Mouse (Mus musculus) layer of hippocampus, postnatal 10 days (tissue): Measurements from ENCODE around the gene Fance. TPM values are rescaled to one million over a fixed set of nuclear protein-coding genes. Genes with fewer than 3 reads are reported as not detected.
A peak's percentile ranks its signal among the peaks of the same experiment; 100 is the strongest.
"Not testable (repeated sequence)": the region's sequence is repeated elsewhere in the genome, so short reads cannot be mapped to it uniquely, and the experiment has no call there.

Experiments
- DNase-seq, 2 experiments: peaks; one replicate each; pipeline ENCODE4 v3.0.0; 2021; ENCODE audit warnings: low spot score in 2 of 2
- total RNA-seq, 2 experiments: library from RNA; stranded (reverse); gene quantifications; 2 replicates each; pipeline ENCODE4 v1.2.3; 2021

Gene Fance
- total RNA-seq, 2 experiments from 2014 or later = 26.0 to 36.2 TPM

DNA sequence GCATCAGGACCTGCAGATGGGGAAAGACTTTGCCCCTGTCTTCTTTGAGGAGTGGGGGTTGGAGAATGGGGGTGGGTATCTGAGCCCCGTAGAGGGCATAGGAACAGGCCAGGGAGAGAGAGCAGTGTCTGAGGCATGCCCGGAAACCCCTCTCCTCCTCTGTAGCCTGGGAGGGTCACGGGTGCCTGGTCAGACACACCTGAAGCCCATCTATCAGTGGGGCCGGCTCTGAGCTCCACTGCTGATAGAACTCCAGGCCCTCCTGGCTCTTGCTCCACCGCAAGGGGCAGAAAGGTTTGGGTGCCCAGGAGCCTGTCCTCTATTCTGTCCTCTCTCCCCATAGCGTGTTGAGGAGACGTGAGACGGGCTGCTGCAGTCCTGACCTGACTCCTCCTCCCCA is 12.4 kb downstream of the Fance start:
- DNase-seq = no peak

DNA sequence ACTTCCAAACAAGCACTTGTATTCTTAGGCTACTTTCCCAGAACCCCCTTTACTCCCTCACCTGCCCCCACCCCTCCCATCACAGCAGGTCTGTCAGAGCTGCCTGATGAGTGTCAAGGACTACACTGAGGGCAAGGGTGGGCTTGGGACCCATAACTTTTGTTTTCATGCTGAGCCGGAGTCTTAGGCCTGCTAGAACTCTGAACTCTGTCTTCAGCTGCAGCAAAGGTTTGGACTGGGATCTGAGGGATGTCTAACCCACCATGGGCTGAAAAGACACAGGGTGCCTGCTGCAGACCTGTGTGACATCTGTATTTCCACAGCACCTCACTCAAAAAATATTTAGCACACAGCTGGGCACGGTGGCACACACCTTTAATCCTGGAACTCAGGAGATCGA is 13.6 kb downstream of the Fance start:
- no peak for DNase-seq

DNA sequence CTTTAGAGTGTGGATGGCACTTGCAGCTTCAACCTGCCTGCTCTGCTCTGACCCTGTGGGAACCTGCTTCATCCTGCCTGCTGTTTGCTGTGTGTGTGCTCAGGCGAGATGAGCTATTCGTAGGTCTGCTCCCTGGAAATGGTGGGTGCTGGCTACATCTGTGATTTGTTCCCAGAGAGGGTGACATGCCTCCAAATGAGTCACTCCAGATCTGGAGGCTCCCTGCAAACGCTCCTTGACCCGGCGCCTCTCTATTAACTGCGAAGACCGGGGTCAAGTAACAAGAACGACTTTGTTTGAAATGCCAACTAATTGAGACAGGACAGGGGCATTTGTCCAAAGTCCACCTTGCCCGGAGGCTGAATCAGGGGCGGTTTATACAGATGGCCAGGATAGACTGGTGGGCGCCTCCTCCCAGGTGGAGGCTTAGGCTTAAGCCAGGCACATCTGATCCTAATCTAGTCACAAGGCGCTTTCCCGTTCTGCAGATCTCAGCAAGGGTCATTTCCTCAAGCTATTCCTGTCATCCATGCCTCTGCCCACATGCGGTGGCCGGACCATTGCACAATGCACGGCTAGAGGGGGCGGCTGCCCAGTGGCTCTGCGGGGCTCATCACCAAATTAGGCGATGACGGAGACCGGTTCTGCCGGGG is 14.5 kb downstream of the Fance start:
- no peak for DNase-seq

DNA sequence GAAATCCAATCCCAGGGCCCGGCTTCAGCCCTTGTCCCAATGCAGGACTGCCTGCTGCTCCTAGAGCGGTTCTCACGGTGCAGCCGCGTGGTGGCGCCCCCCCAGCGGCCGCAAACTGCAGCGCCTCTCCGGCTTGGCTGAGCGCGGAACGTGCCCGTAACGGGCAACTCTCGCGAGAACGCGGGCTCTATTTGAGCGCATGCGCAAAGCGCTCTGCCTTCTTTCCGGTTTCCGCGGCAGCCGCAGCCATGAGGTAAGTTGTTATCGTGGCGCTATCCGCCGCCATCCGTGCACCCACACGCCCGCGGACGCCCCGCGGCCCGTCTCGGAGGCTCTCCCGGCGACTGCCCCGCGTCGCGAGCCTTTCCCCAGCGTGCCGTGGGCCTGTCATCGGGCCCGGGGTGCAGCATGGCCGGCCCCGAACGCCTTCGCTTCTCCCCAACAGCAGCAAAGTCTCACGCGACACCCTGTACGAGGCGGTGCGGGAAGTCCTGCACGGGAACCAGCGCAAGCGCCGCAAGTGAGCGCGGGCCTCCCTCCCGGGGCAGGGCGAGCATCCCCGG is 15.1 kb downstream of the Fance start, which contains the start of gene Rpl10a:
TSS of gene Rpl10a (plus strand) at position 106 of the 563 bp plus-strand sequence.
- peak; percentile 98 to 99 for DNase-seq

DNA sequence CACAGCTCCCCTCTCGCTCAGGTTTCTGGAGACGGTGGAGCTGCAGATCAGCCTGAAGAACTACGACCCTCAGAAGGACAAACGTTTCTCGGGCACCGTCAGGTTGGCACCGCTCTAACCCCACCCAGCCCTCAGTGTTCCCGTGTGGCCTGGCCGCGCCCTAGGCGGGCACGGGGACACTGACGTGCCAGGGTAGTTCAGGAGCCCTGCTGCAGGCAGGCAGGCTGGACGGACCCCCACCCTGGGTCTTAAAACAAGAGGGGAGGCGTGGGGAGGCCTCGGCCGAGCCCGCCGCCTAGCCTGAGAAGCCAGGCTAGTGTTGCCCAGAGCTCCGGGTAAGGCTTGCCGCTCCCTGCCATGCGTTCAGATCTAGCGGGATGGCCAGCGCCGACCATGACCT is 15.6 kb downstream of the Fance start:
- DNase-seq = no peak

DNA sequence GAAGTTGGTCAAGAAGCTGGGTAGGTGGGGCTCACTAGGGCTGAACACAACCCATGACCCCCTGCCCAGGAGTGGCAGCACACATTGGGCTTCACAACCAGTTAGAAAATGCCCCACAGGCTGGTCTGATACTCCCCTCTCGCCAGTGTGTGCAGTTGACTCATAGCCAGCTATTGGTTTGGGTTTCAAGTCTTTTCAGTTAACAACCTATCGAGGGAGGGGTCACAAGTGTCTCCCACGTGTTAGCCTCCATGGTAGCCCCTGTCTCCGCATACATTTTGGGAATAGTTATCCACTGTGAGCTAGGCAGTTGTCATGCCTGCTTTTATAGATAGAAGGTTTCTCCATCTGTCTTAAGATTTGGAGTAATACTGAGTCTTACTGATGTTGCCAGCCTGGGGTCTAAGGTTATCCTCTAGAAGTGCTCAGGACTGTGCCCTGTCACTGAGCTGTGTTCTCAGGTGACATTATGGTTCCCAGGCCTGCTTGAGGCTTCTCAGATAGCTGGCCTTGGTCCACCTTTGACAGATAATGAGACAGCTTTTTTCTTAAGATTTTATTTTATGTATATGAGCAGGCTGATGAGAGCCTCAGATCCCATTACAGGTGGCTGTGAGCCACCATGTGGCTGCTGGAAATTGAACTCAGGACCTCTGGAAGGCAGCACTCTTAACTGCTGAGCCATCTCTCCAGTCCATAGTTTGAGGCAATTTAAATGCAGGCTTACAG is 16.3 kb downstream of the Fance start:
- no peak for DNase-seq

DNA sequence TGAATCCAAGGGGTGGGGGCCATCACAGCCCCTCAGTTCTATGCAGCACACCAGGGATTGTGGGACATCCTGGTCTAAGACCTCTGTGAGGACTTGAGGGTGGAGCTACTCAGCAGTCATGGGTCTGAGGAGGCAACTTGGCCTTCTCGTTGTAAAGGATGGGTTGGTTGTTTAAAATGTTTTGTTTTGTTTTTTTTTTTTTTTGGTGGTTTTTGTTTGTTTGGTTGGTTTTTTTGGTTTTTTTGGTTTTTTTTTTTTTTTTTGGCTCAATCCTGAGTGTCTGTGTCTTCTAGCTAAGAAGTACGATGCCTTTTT is 16.9 kb downstream of the Fance start:
- no peak for DNase-seq

DNA sequence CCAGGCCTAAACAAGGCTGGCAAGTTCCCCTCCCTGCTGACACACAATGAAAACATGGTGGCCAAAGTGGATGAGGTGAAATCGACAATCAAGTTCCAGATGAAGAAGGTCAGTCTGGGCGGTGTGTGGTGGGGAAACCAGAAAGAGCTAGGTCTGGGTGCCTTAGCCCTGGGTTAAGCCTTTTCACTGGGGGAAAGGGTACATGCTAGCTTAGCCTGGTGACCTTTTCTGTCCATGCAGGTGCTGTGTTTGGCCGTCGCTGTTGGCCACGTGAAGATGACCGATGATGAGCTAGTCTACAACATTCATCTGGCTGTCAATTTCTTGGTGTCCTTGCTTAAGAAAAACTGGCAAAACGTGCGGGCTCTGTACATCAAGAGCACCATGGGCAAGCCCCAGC is 17.3 kb downstream of the Fance start:
- DNase-seq = not testable (repeated sequence)

DNA sequence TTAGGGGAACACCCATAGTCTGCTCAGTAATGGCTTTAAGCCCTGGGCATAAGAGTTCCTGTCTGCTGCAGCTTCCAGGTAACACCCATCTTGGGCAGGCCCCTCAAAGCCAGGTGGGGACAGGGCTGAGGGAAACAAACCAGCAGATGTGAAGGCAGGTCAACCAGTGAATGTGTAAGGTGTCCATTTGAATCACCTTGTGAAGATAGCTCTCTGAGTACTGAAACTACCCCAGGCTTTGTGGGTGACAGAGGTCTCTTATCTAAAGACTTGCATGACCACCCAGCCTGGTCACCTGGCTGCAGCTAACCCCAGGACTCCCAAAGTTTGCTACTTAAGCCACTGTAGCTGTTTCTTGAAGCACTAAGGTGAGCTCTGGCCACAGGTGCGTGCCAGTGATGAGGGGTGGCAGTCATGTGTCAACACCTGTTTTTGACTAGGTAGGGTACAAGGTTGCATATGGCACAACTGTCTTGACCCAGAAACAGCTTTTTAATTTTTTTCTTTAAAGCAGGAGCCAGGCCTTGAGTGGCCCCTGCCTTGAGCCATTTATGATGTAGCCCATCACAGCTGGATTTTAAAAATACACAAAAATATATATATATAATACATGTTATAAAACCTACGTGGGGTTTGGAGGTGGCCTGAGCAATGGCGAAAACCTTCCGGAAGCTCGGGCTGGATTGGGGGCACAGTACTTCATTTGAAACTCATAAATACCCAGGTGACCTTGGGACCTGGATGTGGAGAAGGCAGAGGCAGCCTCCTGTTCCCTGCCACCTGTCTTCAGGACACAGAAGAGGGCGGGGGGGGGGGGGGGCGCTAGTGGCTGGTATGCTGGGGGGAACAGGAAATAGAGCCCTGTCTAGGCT is 18.2 kb downstream of the Fance start:
- no peak for DNase-seq

DNA sequence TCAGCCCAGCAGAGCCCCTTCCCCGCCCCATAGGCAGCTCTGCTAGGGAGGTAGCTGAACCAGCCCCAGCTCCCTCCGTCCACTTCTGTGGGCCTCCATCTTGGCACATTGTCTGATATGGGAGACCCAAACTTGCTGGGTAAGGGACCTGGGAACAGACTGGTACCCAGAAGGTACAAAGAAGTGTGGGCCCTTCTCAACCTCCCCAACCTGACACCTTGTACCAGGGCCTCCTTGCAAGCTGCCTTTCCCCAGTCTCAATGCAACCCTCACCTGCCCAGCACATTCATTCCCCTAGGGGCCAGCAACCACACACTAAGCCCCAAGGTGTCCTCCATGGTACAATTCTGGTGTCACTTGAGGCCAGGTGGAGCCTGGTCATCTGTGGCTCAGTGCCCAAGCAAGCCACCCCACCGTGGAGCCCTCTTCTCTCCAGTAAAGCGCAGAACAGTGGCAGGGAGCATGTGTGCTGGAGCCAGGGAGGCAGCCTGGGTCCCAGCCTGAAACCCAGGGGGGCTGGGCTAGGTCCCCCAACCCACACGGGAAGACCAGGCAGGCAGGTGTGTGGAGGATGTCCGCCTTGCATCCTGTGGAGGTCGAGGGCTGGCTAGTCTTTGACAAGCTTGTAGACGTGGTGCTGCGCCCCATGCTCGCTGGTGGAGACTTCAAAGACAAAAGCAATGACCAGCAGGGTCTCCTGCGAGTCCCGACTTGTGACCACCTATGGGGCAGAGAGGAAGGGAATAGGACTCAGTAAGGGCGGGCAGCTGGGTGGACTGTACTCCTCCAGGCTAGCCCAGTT is 19.0 kb downstream of the Fance start:
- no peak for DNase-seq

DNA sequence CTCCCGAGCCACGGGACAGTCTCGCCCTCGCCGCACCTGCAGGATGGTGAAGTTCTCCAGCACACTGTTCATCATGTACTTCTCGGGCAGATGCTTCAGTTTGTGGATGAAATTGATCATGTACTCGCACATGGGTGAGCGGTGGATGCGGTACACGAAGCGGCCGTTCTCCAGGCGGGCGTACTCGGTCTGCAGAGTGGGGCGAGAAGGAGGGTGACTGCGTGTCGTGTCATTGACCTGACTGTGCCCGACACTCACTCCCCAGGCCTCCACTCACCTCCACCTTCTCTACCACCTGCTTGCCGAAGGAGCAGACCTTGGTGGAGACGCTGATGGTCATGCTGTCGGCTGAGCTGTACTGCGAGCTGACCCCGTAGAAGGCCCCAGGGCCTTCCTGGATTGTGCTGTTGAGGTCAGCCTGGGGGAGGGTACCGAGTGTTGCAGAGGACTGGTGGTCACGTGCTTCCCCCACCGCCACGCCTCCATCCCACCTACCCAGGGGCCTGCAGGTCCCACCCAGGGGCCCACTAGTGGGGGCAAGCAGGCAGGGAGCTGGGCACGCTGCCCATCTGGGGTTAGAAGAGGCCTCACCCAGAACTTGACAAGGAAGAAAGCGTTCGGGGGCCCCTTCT is 19.7 kb downstream of the Fance start:
- no peak for DNase-seq

DNA sequence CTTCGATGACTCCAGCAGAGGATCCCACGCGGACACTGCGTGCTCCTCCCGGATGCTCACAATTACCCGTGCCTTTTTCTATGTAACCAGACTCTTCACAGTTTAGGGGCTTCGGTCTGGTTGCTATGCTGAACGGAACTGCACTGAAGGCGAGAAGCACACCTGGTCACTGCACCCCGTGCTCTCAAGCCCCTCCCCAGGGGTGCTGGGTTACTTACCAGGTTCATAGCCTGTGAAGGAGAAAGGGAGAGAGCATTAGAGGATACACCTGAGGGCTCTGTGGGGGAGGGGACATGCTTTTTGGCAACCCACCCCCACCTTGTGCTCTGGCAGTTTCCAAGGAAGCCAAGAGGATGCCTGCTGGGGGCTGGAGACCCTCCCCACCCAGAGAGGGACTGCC is 21.9 kb downstream of the Fance start:
- no peak for DNase-seq

DNA sequence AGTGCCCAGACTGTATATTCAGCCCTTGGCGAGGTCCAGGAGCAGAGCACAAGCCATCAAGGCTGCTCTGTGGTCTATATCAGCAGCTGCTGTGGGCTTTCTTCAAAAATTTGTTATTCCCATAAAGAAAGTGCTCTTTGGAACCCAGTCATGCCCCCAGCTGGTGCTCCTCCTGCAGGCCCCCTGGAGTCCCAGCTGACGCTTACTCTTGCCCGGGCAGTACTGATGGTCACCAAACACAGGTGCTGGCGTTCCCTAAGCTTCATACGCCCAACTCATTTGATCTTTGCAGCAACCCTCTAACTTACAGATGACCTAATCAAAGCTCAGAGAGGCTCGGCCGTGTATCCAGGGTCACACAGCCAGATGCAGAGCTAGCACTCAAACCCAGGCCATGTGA is 24.2 kb downstream of the Fance start:
- DNase-seq = no peak

DNA sequence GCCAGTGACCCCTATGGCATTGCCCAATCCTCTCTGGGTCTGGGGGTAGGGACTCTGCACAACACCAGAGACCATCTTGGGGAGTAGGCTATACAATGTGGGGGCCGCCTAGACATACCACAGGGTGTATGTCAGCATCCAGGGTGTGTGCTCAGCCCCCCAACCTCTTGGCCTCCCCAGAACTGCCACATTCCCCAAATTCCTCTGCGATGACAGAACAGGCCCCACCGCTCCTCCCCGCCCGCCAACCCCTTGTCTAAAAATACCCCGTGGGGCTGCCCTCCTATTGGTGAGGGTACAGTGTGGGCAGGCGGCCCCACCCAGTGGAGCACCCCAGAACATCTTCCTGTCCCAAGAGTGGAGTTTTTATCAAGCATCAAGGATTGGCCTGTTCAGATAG is 27.3 kb downstream of the Fance start:
- DNase-seq = no peak

DNA sequence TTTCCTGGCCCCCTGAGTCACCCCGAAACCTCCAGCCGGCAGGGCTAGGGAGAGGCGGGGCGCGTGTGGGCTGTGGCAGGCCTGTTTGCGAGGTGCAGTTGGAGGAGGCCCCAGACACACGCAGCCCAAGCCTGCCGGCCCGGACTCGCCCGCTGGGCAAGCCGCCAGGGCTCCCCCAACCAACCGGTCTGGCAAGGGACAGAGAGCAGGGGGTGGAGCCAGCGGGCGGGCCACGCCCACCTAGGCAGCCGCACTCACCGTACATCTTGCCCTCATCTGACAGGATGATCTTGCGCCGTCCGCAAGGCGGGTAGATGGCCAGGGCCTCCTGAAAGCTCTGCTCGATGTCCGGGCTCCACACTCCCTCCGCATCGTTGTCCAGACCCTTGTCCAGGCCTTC is 27.8 kb downstream of the Fance start:
- peak; percentile 78 to 86 for DNase-seq

DNA sequence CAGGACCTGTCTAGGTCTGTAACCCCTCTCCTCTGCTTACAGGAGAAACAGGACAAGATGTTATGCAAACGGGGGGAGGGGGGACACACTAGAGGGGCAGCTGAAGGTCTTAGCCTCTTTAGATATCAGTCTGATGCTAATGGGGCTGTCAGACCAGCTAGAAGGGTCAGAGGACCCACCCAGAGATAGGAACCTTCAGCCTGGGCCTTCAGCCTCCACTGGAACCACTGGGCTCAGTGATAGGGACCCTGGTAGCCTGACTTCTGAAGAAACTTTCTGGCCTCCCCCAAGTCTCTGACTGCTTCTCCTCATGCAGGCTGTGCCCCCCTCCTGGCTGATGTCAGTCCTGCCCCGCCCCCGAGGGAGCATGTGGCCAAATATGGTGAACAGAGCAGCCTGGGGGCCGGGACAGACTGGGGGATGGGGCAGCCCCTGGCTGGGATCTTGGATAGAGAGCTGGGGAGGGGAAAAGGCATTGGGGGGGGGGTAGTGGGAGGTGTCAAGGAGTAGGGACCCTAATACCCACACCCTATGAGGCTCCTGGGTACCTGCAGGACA is 30.8 kb downstream of the Fance start:
- no peak for DNase-seq

DNA sequence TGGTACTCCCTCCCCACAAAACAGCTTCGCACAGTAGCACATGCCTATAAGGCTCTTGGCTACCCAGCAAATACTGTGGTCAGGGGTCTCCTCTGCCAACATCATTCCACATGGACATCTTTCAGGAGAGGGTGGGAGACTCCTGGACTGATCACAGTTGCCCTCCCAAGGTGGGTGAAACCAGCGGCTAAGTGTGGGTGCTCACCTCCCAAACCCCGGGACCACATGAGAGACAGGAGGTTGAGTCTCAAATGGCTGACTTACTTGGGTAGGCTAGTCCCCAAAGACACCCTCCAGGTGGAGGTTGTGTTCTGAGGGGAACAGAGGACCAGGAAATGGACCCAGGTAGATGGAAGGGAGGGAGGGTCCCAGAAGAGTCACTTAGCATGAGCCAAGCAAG is 31.4 kb downstream of the Fance start:
- no peak for DNase-seq

DNA sequence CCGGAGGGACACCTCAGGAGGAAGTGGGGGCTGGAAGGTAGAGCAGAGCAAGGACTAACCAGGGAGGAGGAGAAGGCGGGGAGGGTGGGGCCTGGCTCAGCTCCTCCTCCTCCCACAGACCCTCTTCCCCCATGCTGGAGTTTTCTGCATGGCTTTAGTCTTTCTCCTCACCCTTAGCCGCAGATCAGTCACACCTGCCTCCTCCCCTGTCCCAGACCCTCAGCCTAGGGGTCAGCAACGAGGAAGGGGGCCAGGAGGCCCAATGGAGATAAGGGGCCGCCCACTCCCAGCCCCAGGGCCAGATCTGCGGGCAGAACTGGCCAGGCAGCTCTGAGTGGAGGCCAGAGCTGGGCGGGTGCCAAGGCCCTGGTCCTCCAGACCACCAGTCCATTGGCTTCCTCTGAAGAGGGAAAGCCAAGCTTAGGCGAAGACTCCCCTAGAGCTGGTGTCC is 32.0 kb downstream of the Fance start:
- DNase-seq = no peak

DNA sequence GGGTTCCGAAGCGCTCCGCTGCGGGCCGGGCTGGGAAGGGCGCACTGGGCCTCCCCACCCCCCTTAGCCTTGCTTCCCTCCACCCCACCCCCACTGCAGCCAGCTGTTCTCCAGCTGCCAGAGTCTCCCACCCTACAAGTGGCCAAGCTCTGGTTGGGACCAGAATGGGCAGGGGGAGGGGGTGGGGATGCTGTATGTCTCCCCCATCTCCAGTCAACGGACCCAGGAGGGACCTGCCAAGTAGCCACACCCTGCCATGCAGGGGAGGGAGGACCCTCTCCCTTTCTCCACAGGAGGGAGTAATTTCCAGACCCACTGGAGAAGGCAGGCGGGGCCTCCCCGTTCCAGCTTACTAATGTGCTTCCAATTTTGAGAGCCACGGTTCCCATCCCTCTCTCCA is 32.6 kb downstream of the Fance start:
- DNase-seq = no peak

DNA sequence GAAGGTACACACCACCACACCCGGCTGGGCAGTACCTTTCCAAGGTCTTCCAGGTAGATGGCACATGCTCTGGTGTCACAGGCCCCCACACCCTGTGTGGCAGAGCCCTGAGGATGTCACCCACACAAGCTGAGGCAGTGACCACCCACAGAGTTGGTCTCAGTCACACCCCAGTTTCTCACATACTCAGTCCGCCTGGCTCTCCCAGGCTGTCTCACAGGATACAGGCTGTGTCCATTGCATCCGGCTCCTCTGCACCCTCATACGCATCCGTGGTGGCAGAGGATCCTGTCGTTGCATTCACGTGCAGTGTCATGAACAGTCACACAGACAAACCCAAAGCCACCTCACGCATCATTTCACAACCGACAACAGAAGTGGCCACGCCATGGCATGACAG is 34.0 kb downstream of the Fance start:
- no peak for DNase-seq
